Mouse (Mus musculus): ENCODE results near the gene Cd200r2. TPM values are rescaled to one million over a fixed set of nuclear protein-coding genes. Genes with fewer than 3 reads are reported as not detected.

Cd200r2 gene
- polyA plus RNA-seq, 1 experiment from 2014 or later = not detected

- Histone ChIP-seq H3K36me3 (no peaks in the 10 kb centered on the region), H3K4me2 (no peak overlapping the region), H3K4me1 (0 out of 2 replicates have a peak, but pooled peaks cover 2% of the 10 kb centered on the region), H3K27me3 (no peaks in the 10 kb centered on the region), H3K9ac (no peak overlapping the region), H3K9me3 (no peaks in the 10 kb centered on the region), H3K4me3 (no peak overlapping the region), H3K27ac (no peak overlapping the region)
- WGBS = 73% methylated on average over 2 of the region's 2 CpGs
- ATAC-seq (ENCODE audit: insufficient number of reproducible peaks, low FRiP score, low TSS enrichment, low read depth) = no peak
Observed at GRCm38 (mm10) chr16:44962777-44963176, 95.9 kb downstream of the Cd200r2 start.

GRCm38 (mm10) chr16:44964526-44965374 lies 97.9 kb downstream of the Cd200r2 start:
- no peak overlapping the region for H3K27ac ChIP-seq

GRCm38 (mm10) chr16:44965428-44965827 lies 98.5 kb downstream of the Cd200r2 start:
- ATAC-seq (ENCODE audit: insufficient number of reproducible peaks, low FRiP score, low TSS enrichment, low read depth) = no peak
- H3K27ac ChIP-seq = no peak overlapping the region

More at GRCm38 (mm10) chr16:44964526-44965374, 97.9 kb downstream of the Cd200r2 start:
- Histone ChIP-seq H3K9me3 (no peaks in the 10 kb centered on the region), H3K4me2 (no peak overlapping the region), H3K9ac (no peak overlapping the region), H3K4me3 (no peak overlapping the region), H3K27me3 (no peaks in the 10 kb centered on the region), H3K36me3 (no peaks in the 10 kb centered on the region), H3K4me1 (0 out of 2 replicates have a peak, but pooled peaks cover 2% of the 10 kb centered on the region)
- no peak for ATAC-seq (ENCODE audit: insufficient number of reproducible peaks, low FRiP score, low TSS enrichment, low read depth)
- whole genome bisulfite sequencing = 94% methylated on average over 6 of the region's 6 CpGs

More at GRCm38 (mm10) chr16:44965428-44965827, 98.5 kb downstream of the Cd200r2 start:
- H3K27me3 ChIP-seq = no peaks in the 10 kb centered on the region
- no peaks in the 10 kb centered on the region for H3K36me3 ChIP-seq
- no peak overlapping the region for H3K4me2 ChIP-seq
- WGBS = 87% methylated on average over 8 of the region's 8 CpGs
- H3K9ac ChIP-seq = no peak overlapping the region
- 0 out of 2 replicates have a peak, but pooled peaks cover 2% of the 10 kb centered on the region for H3K4me1 ChIP-seq
- H3K4me3 ChIP-seq = no peak overlapping the region
- no peaks in the 10 kb centered on the region for H3K9me3 ChIP-seq

Other genes starting within 250 kb of the Cd200r2 start
- 6.9 and 7.4 TPM in 2 replicates for gene Nepro, start 142.8 kb upstream of the Cd200r2 start, polyA plus RNA-seq (2015; fragmentation: Nextera tagmentation; extraction: Ambion mirVana)
- gene Gtpbp8, start 120.7 kb upstream of the Cd200r2 start, polyA plus RNA-seq (2015; fragmentation: Nextera tagmentation; extraction: Ambion mirVana) = 23.1 and 26.7 TPM in 2 replicates
- gene Cd200r1, start 101.4 kb upstream of the Cd200r2 start, polyA plus RNA-seq (2015; fragmentation: Nextera tagmentation; extraction: Ambion mirVana) = 2.6 and 3.1 TPM in 2 replicates
- gene Cd200r4, start 55.4 kb upstream of the Cd200r2 start, polyA plus RNA-seq (2015; fragmentation: Nextera tagmentation; extraction: Ambion mirVana) = 0.56 and 0.76 TPM in 2 replicates
- 3.6 and 4.1 TPM in 2 replicates for gene Cd200r3, start 76.6 kb downstream of the Cd200r2 start, polyA plus RNA-seq (2015; fragmentation: Nextera tagmentation; extraction: Ambion mirVana)
- gene Ccdc80, start 226.3 kb downstream of the Cd200r2 start, polyA plus RNA-seq (2015; fragmentation: Nextera tagmentation; extraction: Ambion mirVana) = 105 and 123 TPM in 2 replicates

All from limb, embryonic 15.5 days (tissue).